Mouse (Mus musculus): ENCODE results near the gene Szt2.

Szt2 gene

DNA sequence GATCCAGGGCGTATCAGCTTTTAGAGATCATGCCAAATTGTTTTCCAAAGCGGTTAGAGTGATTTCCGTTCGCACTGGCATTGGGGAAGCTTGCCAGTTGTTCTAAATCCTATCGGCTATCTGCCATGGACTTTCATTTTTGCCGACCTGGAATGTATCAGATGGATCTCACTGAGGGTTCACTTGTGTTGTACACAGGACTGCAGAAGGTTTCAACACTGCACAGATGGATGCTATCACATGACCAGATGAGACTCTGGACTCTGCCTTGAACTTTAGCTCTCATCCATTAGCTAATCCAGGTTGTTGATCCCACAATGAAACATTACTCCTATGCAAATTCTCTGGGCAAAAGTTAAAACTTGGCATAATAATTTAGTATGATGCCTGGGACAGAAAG lies 52.3 kb downstream of the Szt2 start:
- DNase-seq = peak; percentile 56

DNA sequence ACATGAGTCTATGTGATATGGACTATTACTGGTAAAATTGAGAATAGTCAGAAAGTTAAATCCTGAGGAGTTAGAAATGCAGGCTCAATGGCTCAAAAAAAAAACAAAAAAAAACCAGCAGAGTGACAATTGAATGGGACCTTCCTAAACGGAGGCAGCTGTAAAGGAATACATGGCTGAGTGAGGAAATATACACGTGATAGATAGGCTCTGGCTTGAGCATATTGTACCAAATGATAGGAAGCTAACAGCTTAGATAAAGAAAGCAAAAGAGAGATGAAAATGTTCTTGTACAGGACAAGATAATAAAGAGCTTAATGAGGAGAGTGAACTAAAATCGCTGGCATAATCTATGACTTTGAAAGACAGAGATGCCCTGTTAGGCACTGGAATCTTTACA lies 54.8 kb downstream of the Szt2 start:
- DNase-seq = no peak

DNA sequence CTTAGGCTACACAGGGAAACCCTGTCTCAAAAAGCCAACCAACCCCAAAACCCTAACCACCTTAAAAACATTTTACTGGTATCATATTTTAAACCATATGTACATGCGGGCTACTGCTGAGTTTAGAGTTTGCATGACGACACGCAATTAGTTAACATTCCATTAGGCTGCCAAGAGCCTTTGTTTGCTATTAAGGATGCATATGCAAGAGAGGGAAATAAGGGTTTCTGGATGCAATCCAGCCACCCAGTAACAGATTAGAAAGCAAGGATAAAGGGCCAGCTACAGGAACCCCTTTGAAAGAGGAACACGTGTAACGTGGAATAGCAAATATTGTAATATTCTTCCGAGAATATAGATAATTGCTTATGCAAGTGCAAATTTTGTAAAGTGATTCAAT lies 55.4 kb downstream of the Szt2 start:
- no peak for DNase-seq

DNA sequence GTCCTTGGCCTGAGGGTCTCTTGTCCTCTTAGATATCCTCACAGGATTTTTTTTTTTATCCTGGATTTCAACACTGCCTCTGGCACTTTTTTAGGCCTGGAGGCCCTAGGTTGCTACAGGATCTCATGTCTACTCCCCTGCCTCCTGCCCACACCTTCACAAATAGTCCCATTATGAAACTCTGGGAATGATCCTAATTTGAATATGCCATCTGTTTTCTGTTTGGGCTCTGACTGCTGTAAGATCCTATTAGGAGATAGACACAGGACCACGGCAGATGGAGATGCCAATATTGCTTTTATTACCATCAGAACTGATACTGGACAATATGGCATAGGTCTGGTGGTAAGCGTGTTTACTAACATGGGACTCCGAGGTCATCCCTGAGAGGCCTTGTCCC lies 57.2 kb downstream of the Szt2 start:
- DNase-seq = no peak

- no peak for DNase-seq
Measured at GRCm38 (mm10) chr4:118350864-118351263, 58.2 kb downstream of the Szt2 start.

- DNase-seq = no peak
Measured at GRCm38 (mm10) chr4:118347529-118348309, 61.4 kb downstream of the Szt2 start.

DNA sequence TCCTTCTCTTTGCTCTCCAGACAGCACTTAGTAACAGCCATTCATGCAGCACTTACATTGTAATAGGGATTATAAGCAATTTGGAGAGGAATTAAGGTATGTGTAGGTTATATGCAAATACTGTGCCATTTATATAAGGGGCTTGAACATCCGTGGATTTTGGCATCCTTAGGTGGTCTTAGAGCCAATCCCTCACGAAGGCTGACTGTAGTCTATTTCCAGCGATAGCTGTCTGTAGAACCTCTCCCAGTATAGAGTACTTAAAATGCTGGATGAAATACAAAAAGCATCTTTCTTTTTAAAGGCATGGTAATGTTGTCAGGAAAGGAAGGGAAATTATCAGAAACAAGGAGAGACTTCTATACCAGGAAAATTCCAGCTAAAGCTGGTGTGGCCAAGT lies 67.6 kb downstream of the Szt2 start:
- no peak for DNase-seq

GRCm38 (mm10) chr4:118336658-118337057 lies 72.4 kb downstream of the Szt2 start:
- peak; percentile 78 for DNase-seq

DNA sequence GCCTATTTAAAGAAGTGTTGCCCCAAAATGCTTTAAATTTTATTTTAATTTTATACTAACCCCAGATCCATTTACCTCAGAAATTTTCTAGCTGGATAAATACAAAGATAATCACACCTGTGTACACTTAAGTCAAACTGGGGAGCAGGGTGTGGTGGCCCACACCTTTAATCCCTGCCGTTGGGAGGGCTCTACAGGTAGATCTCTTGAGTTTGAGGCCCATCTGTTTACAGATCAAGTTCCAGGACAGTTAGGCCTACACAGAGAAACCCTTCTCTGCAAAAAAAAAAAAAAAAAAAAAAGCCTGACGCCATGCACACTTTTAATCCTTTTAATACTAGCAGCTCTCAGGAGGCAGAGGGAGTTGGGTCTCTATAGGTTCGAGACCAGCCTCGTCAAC lies 73.1 kb downstream of the Szt2 start:
- no peak for DNase-seq

- DNase-seq = peak; percentile 25
Measured at GRCm38 (mm10) chr4:118331777-118332176, 77.3 kb downstream of the Szt2 start.

GRCm38 (mm10) chr4:118326476-118326875 lies 82.6 kb downstream of the Szt2 start:
- DNase-seq = peak; percentile 50

DNA sequence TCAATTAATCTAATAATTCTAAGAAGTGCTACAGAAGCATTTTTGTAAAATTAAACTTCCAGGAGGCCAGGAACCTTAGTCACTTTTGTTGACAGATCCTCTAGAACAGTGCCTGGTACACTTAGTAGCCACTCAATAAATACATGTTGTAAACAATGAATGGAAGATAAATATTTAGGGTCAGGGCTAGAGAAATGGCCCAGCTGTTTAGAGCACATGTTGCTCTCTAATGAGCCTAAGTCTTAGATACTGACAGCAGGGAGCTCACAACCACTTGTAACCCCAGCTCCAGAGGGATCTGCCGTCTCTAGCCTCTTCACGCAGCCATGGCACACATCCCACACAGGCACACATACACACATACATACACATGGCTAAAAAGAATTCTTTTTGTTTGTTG lies 88.4 kb downstream of the Szt2 start:
- DNase-seq = no peak

GRCm38 (mm10) chr4:118319706-118320344 lies 89.2 kb downstream of the Szt2 start:
- no peak for DNase-seq

DNA sequence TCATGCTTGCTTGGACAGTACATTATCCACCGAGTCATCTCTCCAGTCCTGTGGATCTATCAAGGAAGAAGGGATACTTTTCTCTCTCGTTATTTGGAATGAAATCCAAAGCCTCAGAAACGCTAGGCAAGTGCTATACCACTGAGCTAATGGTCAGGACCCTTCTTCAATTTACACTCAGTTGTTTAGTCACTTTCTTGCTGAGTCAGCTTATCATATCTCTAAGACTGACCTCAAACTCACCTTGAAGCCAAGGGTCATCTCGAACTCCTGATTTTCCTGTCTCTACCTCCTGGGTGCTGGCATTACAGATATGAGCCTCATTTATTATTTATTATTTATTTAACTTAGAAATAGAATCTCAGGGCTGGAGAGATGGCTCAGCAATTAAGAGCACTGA lies 92.4 kb downstream of the Szt2 start:
- DNase-seq = no peak

DNA sequence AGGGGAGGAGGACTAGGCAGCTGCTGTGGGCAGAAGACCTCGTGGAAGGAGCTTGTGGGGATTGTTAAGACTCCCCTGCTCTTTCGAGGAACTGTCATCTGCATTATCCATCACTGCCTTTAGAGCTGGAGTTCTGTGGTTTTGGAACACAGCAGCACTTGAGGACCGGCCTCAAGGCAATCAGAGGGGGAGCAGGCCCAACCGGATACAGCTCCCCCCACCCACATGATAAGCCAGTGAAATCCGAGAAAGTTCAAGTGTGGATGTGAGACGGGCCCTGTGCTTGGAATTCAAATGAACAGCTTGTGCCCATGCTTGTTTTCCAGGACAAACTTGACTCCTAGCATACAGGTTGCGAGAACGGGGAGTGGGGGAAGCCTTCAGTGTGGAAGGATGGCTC lies 93.8 kb downstream of the Szt2 start:
- DNase-seq = no peak

Data from kidney, adult 18-20 months (tissue).